Mouse (Mus musculus): ENCODE measurements around the gene Zkscan3.

The Zkscan3 gene

GRCm38 (mm10) chr13:21402287-21402846, at the start of gene Zkscan3:
Gene Zkscan3, minus strand, starts transcription at chr13:21402755.
- peak; percentile 84 for DNase-seq (ENCODE audit: low spot score)

DNA sequence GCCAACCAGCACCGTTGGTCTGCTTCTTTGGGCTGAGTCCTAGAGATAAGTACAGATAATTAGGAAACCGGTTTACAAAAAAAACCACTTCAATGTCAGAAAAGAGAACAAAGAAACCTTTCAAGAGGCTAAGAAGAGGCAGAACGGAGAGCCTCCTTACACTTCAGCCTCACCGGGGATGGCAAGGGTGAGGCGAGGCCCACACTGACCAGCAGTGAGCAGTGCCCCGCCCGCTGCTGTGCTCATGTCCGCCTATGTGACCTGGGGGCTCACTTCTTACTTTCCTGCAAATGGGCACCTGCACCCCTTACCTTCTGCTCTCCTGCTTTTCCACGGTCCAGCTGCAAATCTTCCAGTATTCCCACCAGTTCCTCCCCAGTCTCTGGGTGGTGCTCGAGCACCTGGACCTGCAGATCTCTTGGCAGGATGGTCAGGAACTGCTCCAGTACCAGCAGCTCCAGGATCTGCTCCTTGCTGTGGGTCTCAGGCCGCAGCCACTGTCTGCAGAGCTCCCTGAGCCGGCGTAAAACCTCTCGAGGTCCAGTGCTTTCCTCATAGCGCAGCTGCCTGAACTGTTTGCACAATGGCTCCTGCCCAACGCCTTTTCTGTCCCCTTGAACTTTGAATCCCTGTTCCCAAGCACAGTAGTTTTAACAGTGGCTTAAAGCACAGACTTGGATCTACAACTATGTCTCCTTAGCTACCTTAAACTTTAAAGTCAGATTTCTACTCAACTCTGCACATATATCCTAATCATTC, 45.5 kb upstream of the Zkscan3 start:
- DNase-seq (ENCODE audit: low spot score), result no peak

DNA sequence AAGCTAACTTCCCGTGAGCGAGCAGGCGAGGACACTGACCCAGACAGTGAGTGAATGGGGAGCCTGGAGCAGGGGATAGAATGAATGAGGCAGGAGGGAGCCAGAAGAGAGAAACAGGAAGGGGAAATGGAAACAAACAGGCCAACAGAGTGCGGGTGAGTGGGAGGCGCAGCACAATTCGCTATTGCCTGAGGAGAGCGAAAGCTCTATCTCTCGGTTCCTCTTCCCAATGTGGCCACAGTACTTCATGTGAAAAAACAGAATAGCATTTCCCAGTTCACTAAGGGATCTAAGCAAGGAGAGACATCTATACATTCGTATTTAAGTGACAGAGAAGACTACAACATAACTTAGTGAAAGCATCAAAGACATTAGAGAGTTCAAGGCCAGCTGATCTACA, 44.2 kb upstream of the Zkscan3 start:
- DNase-seq (ENCODE audit: low spot score), result no peak

DNA sequence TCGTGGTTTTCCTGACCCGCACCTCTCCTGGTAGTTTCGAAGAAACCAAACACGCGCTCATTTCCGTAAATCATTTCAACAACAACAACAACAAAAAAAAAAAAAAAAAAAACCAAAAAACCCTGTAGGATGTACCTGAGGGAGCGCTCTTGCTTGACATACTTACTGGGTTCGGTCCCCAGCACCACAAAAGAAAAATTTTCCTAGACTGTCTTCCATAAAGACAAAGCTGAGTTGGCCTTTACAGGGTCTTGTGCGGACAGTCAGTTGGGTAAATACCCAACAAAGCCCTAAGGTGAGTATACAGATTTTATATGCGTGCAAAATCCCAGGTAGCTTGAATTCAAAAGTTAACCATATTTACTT, 38.6 kb upstream of the Zkscan3 start:
- DNase-seq (ENCODE audit: low spot score), result no peak

DNA sequence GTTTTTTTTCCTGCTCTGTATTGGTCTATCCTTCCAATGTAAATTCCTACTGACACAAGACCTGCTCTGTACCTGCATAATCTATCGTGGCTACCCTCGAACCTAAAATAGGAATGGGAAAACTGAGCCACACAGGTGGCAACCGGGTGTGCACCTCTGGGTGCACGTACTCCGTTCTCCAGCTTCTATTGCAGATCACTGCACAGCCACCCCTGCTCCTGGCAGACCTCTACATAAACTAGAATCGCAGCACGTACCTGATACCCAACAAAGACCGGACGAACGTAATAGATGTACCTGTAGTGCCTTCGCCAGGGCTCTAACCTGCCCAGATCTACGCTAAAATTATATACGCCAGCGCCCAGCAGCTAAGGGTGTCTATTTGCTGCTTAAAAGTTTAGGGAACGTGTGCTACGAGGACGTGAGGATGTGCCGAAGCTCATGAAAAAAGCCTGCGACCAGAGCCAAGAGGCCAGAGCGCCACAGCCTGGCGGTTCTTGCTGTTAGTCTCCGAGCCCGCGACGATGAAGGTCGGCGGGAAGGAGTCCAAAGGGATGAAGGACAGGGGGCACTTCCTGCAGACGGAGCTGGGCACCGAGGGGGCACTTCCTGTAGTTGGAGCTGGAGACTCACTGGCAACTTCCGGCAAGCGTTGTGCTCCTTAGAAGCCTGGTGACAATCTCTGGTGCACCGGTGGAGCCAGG, 38.1 kb upstream of the Zkscan3 start, which contains the start of gene Pgbd1:
Gene Pgbd1 (minus strand): TSS at position 556 of the 704 bp plus-strand sequence.
- DNase-seq (ENCODE audit: low spot score), result peak; percentile 72

- no peak for DNase-seq (ENCODE audit: low spot score)
Measured at GRCm38 (mm10) chr13:21435476-21435875, 32.9 kb upstream of the Zkscan3 start.

DNA sequence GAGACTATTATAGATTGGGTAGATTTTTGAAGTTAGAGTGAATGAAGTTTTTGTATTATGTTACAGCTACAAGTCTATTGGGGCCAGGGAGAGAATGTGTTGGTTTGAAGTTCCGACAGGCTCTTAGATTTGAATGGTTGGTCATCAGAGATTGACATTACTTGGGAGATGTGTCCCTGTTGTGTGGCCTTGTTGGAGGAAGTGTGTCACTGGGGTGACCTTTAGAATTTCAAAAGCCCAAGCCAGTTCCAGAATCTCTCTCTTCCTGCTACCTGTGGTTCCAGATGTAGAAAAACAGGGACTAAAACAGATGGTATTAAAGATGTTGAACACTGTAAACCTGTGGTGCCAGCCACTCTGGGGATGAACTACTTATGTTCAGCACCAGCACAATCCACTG, 25.1 kb upstream of the Zkscan3 start:
- no peak for DNase-seq (ENCODE audit: low spot score)

- no peak for DNase-seq (ENCODE audit: low spot score)
Measured at GRCm38 (mm10) chr13:21423301-21423700, 20.7 kb upstream of the Zkscan3 start.

GRCm38 (mm10) chr13:21418865-21419264, 16.3 kb upstream of the Zkscan3 start:
- peak; percentile 78 for DNase-seq (ENCODE audit: low spot score)

GRCm38 (mm10) chr13:21417298-21418010, 14.9 kb upstream of the Zkscan3 start:
- DNase-seq (ENCODE audit: low spot score), result no peak

DNA sequence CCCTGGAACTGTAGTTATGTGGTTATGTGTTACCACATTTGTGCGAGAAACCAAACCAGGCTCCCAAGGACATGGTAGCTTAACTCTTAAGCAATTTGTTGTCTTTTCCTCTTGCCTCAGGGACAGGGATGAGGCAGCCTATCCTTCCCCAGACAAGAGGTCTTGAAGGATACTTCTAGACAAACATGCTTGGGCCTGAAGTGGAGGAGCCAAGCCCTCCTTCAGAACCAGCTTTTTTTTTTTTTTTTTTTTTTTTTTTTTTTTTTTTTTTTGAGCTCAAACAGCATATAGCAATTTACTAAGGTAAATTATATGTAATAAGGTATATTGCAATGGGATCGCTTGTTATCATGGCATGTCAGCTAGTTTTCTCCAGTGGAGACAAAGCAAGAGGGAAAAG, 13.2 kb upstream of the Zkscan3 start:
- no peak for DNase-seq (ENCODE audit: low spot score)

GRCm38 (mm10) chr13:21415266-21415665, 12.7 kb upstream of the Zkscan3 start:
- DNase-seq (ENCODE audit: low spot score), result peak; percentile 52

DNA sequence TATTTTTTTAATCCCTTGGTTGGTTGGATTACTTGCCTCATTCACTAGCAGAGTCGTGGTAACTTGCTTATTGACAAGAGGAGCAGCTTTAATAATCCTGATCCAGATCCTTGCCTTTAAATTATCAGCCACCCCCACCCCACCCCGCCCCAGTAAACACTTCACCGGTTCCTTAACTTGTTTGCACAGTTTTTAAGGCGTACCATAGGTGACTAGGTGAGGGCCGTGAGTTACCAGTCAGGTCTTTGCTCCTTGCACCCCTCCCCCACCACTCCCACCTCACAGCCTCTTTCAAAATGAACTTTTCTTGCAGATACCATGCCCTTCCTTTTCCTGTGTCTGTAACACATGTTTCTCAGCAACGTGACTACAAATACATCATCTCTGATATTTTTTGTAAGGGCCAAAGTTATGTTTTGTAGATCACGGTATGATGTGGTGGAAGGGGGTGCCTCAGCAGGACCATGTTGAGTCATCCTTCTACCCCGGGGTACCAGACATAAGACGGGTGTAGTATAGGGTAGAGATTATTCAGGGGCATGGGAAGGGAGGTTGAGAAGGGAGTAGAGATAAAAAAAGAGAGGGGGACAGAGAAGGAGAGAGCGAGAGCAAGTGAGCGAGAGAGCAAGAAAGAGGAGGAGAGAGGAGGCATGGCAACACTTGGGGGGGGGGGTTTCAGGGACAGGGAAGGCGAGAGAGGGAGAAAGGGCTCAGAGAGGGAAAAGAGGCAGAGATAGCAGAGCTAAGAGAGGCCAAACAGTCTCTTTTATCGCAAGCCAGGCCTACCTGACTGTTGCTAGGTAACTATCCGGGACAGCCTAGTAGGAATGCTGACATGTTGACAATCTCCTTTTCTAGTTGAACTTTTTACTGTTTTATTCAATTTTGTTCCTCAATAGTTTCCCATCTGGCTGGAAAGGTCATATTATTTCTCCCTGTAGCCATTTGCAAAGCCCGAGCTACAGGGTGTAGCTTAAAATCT, 12.0 kb upstream of the Zkscan3 start:
- DNase-seq (ENCODE audit: low spot score), result peak; percentile 74

DNA sequence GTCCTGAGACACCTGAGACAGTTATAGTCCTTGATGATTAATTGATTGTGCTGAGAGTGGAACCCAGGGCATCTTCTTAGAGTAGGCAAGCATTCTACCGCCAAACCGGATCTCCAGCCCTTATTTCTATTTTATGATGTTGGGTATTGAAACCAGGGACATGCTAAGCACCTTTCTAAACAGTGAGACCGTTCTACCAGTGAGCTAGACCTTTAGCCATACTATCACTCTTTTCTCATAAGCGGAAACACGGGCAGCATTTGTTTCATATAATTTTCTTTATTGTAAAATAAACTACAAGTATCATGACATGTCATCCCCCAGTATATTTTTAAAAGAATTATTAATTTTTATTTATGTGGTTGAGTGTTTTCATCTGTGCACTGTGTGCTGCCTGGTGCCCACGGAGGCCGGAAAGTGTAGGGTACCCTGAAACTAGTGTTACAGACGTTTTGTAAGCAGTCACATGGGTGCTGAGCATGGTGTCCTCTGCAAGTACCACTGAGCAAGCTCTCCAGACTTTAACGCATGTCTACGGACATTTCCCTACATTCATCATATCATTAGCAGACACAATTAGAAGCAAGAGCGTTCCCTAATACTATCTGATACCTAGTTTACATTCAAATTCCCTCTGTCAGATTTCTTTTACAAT, 6.4 kb upstream of the Zkscan3 start:
- no peak for DNase-seq (ENCODE audit: low spot score)

DNA sequence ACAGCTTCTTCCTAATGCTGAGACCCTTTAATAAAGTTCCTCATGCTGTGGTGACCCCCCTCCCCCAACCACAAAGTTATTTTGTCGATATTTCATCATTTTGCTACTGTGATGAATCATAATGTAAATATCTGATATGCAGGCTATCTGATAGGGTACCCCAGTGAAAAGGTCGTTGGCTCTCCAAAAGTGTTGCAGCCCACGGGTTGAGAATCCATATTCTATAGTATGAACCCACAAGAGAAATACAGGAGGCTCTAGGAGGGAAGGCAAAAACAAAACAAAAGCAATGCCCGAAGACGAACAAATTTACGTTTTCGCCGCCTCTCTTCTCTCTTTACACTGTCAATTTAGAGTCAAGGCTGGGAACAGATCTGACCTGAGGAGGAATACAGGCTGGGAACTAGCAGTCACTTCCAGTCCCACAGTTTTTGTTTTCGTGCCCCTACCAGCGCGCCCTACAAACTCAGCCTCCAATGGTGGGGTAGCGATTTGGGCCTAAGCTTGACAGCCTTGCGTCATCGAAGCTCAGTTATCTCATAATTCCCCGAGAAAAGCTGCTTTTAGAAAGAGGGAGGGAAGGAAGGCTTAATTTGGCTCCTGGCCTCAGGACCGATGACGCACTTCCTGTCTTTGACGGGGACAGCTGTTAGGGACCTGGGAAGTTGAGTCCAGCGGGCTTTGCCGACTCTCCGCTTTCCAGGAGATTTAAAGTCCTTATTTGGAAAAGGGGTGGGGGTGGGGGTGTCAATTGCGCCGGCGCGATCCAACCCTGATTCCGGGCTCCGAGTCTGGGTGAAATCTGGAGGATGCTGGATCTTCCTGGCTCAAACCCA, 5.6 kb upstream of the Zkscan3 start:
- DNase-seq (ENCODE audit: low spot score), result peak; percentile 68

DNA sequence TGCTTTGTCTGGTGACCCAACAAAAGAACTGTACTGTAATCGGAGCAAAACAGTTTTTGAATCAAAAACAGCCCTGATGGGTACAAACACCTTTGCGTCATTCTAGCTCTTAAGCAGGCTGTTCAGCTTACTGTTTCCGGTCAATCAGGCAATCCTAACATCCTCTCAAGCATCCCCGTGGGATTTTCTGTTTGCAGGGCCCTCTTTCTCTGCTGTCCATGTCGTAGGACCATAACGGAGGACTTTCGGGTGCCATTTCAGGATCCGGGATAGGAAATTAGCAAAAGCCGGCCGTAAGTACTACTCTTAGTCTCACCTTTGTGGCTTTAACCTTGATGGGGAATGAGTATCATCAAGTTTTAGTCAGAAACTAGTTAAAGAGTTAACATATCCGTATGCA, 4.8 kb upstream of the Zkscan3 start:
- DNase-seq (ENCODE audit: low spot score), result no peak

GRCm38 (mm10) chr13:21402848-21403247, 293 bp upstream of the Zkscan3 start:
- DNase-seq (ENCODE audit: low spot score), result no peak

- peak; percentile 42 for DNase-seq (ENCODE audit: low spot score)
Measured at GRCm38 (mm10) chr13:21401636-21402286, 794 bp downstream of the Zkscan3 start.

DNA sequence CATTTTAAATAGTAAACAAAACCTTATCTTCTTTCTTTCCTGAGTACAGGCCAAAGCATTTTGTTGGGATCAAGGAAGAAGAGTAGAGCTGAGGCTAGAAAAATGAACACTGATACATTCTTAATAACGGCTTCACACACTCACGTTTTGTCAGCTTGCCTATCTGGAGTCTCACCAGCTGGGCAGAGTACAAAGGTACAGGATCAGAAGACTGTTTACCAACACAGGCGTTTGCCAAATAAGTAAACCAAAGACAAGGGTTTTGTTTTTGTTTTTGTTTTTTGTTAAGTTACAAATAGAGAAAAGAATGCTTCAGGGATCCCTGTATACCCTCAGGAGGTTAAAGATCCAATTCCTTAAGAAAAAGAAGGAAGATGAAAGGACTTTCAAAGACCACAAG, 1.4 kb downstream of the Zkscan3 start:
- no peak for DNase-seq (ENCODE audit: low spot score)

Measured in c-Kit-positive CD71-positive TER-119-positive erythroid progenitor cells, embryonic 14.5 days (primary cell).